Mouse (Mus musculus) G1E-ER4 (cell line): ENCODE measurements around the gene Ikzf3. TPM values are rescaled to one million over a fixed set of nuclear protein-coding genes. Genes with fewer than 3 reads are reported as not detected.

Experiments
- GATA1 ChIP-seq: IDR thresholded peaks from one replicate; pipeline ENCODE4 v1.8.0; 2012; ENCODE audit warnings: low read length, inconsistent platforms
- polyA plus RNA-seq: library from polyadenylated mRNA; stranded (reverse); fragments of >175 nt; gene quantifications from 2 replicates; pipeline ENCODE4 v1.2.3, GENCODE M21; 2012

Gene Ikzf3
- polyA plus RNA-seq, 1 experiment, result not detected

GRCm38 (mm10) chr11:98475630-98476433, 70.0 kb downstream of the Ikzf3 start:
- no peak for TF ChIP-seq GATA1

- TF ChIP-seq GATA1, result no peak
Measured at GRCm38 (mm10) chr11:98474967-98475366, 70.9 kb downstream of the Ikzf3 start.

GRCm38 (mm10) chr11:98473916-98474479, 71.8 kb downstream of the Ikzf3 start:
- TF ChIP-seq GATA1, result no peak

GRCm38 (mm10) chr11:98472696-98473095, 73.1 kb downstream of the Ikzf3 start:
- TF ChIP-seq GATA1, result no peak

- TF ChIP-seq GATA1, result no peak
Measured at GRCm38 (mm10) chr11:98470795-98471194, 75.0 kb downstream of the Ikzf3 start.

- no peak for TF ChIP-seq GATA1
Measured at GRCm38 (mm10) chr11:98469761-98470714, 75.8 kb downstream of the Ikzf3 start.

GRCm38 (mm10) chr11:98464516-98464915, 81.3 kb downstream of the Ikzf3 start:
- no peak for TF ChIP-seq GATA1

GRCm38 (mm10) chr11:98463911-98464310, 81.9 kb downstream of the Ikzf3 start:
- TF ChIP-seq GATA1, result no peak

- no peak for TF ChIP-seq GATA1
Measured at GRCm38 (mm10) chr11:98462255-98462654, 83.6 kb downstream of the Ikzf3 start.

GRCm38 (mm10) chr11:98461109-98461720, 84.6 kb downstream of the Ikzf3 start:
- TF ChIP-seq GATA1, result no peak

GRCm38 (mm10) chr11:98459860-98460259, 86.0 kb downstream of the Ikzf3 start:
- no peak for TF ChIP-seq GATA1

- TF ChIP-seq GATA1, result no peak
Measured at GRCm38 (mm10) chr11:98459071-98459741, 86.6 kb downstream of the Ikzf3 start.

GRCm38 (mm10) chr11:98458121-98458990, 87.5 kb downstream of the Ikzf3 start:
- no peak for TF ChIP-seq GATA1

GRCm38 (mm10) chr11:98457367-98458120, 88.3 kb downstream of the Ikzf3 start:
- no peak for TF ChIP-seq GATA1
